10 mouse cellular contexts compared by ENCODE assay signal in the genomic region with DNA sequence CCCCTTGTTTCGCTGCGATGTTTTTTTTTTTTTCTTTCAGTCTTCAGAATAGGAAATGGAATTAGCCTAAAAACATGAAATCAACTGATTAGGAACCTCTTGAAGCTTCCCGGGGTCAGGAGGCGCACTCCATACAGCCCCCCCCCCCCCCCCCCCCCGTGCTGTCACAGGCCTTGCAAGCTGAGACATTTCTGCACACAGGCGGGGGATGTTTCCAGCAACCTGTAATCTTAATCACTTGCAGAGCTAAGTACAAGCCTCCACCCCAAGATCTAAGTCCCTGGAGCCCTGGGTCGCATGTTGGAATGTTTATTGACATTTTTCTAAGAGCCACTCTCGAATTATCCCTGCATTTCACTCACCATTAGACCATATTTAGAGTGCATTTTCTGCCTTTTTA.
DNase-seq lines count a peak whose midpoint lies in the region; ATAC-seq and TF ChIP-seq lines count a peak whose summit lies in the region.
"Had no signal": no experiment of that assay in that cellular context is flagged by ENCODE, and none has a peak within 500 bp of the region (broad histone marks: within the 10 kb centered on the region; RNA-seq: fewer than 3 reads in every experiment).

No protein-coding gene starts in this region.

- no peak overlapping the region for H3K4me3 ChIP-seq in kidney, embryonic 16.5 days (ENCODE audit: low read length)
- H3K4me3 ChIP-seq in embryonic facial prominence, embryonic 11.5 days (ENCODE audit: low read depth, low read length) = no peak overlapping the region
- no peak overlapping the region for H3K4me3 ChIP-seq in hindbrain, embryonic 11.5 days (ENCODE audit: low read depth, low read length)
- H3K4me3 ChIP-seq in midbrain, embryonic 14.5 days (replicated peaks; ENCODE audit: low read depth, low read length) = peak overlapping the region; percentile 1; the same call in 1 of the 2 replicates
- H3K4me3 ChIP-seq in thymus, adult 2 months (ENCODE audit: control insufficient read depth, insufficient read depth, low read length) = no peak overlapping the region

- H3K4me2 ChIP-seq in kidney, embryonic 16.5 days (replicated peaks; ENCODE audit: low read depth, low read length) = peak overlapping the region; percentile 23; the same call in 1 of the 2 replicates
- no peak overlapping the region for H3K4me2 ChIP-seq in embryonic facial prominence, embryonic 11.5 days (ENCODE audit: low read depth, low read length)
- no peak overlapping the region for H3K4me2 ChIP-seq in hindbrain, embryonic 11.5 days (replicated peaks; ENCODE audit: low read depth, low read length)
- peak overlapping the region; percentile 46 for H3K4me2 ChIP-seq in midbrain, embryonic 14.5 days (ENCODE audit: low read length)

- H3K27ac ChIP-seq in kidney, embryonic 16.5 days (ENCODE audit: low read length) = no peak overlapping the region
- H3K27ac ChIP-seq in embryonic facial prominence, embryonic 11.5 days (replicated peaks; ENCODE audit: low read depth, low read length) = peak overlapping the region; percentile 68
- H3K27ac ChIP-seq in hindbrain, embryonic 11.5 days (ENCODE audit: low read depth, low read length) = no peak overlapping the region
- 0 out of 2 replicates have a peak overlapping the region, but pooled peaks have one; percentile 60 for H3K27ac ChIP-seq in midbrain, embryonic 14.5 days (replicated peaks; ENCODE audit: low read depth, low read length)
- H3K27ac ChIP-seq in thymus, adult 2 months (ENCODE audit: control insufficient read depth, insufficient read depth, low read length) = no peak overlapping the region

- no peaks in the 10 kb centered on the region for H3K9me3 ChIP-seq in kidney, embryonic 16.5 days (ENCODE audit: low read length)
- H3K9me3 ChIP-seq in embryonic facial prominence, embryonic 11.5 days (replicated peaks; ENCODE audit: control insufficient read depth, low read length) = no peaks in the 10 kb centered on the region
- no peaks in the 10 kb centered on the region for H3K9me3 ChIP-seq in hindbrain, embryonic 11.5 days (ENCODE audit: control insufficient read depth, low read length)
- H3K9me3 ChIP-seq in midbrain, embryonic 14.5 days (ENCODE audit: control insufficient read depth, low read length) = no peaks in the 10 kb centered on the region

- TF ChIP-seq POLR2A in thymus, adult 2 months (IDR thresholded peaks at IDR 0.05; ENCODE audit: control insufficient read depth, extremely low read depth, insufficient read depth, low read length, poor library complexity) = no peak

- no peak for DNase-seq in kidney, adult 18-20 months
- peak; percentile 86 for DNase-seq in embryonic facial prominence, embryonic 11.5 days (ENCODE audit: low spot score)
- peak; percentile 16 for DNase-seq in hindbrain, embryonic 11.5 days (ENCODE audit: low spot score)
- peak; percentile 50 for DNase-seq in midbrain, embryonic 14.5 days
- DNase-seq in frontal cortex, postnatal 14 days (ENCODE audit: low spot score in 2 of 2) = no peak
- DNase-seq in thymus, adult 2 months = no peak
- DNase-seq in adrenal gland, postnatal 36 days = no peak
- DNase-seq: right cerebral cortex, postnatal 14 days; thymus, postnatal 25 days had no signal

- no peaks in the 10 kb centered on the region for H3K27me3 ChIP-seq in kidney, embryonic 16.5 days (ENCODE audit: insufficient read depth, low read length)
- H3K27me3 ChIP-seq in embryonic facial prominence, embryonic 11.5 days (ENCODE audit: control insufficient read depth, insufficient read depth, low read length) = no peaks in the 10 kb centered on the region
- no peaks in the 10 kb centered on the region for H3K27me3 ChIP-seq in hindbrain, embryonic 11.5 days (ENCODE audit: control insufficient read depth, insufficient read depth, low read length)
- H3K27me3 ChIP-seq in midbrain, embryonic 14.5 days (ENCODE audit: control insufficient read depth, insufficient read depth, low read length) = no peaks in the 10 kb centered on the region
- no peaks in the 10 kb centered on the region for H3K27me3 ChIP-seq in thymus, adult 2 months (ENCODE audit: control insufficient read depth, insufficient read depth, low read length)

- no peak overlapping the region for H3K9ac ChIP-seq in kidney, embryonic 16.5 days (replicated peaks; ENCODE audit: low read length)
- no peak overlapping the region for H3K9ac ChIP-seq in embryonic facial prominence, embryonic 11.5 days (replicated peaks; ENCODE audit: low read length)
- no peak overlapping the region for H3K9ac ChIP-seq in hindbrain, embryonic 11.5 days (ENCODE audit: low read depth, low read length)
- no peak overlapping the region for H3K9ac ChIP-seq in midbrain, embryonic 14.5 days (replicated peaks; ENCODE audit: low read length)

- H3K36me3 ChIP-seq in kidney, embryonic 16.5 days (ENCODE audit: insufficient read depth, low read length) = no peaks in the 10 kb centered on the region
- H3K36me3 ChIP-seq in embryonic facial prominence, embryonic 11.5 days (replicated peaks; ENCODE audit: control insufficient read depth, insufficient read depth, low read depth, low read length) = no peaks in the 10 kb centered on the region
- no peaks in the 10 kb centered on the region for H3K36me3 ChIP-seq in hindbrain, embryonic 11.5 days (ENCODE audit: control insufficient read depth, insufficient read depth, low read length)
- no peaks in the 10 kb centered on the region for H3K36me3 ChIP-seq in midbrain, embryonic 14.5 days (ENCODE audit: control insufficient read depth, insufficient read depth, low read length)
- no peaks in the 10 kb centered on the region for H3K36me3 ChIP-seq in thymus, adult 2 months (ENCODE audit: control insufficient read depth, insufficient read depth, low read length)

- 24% methylated on average over 7 of the region's 8 CpGs for WGBS in kidney, embryonic 16.5 days
- WGBS in embryonic facial prominence, embryonic 11.5 days = 9% methylated on average over 7 of the region's 8 CpGs
- 42% methylated on average over 6 of the region's 8 CpGs for WGBS in hindbrain, embryonic 11.5 days
- 10% methylated on average over 8 of the region's 8 CpGs for WGBS in midbrain, embryonic 14.5 days
- 79% methylated on average over 8 of the region's 8 CpGs for WGBS in thymus, adult 2 months

- no peak for TF ChIP-seq CTCF in thymus, adult 2 months (IDR thresholded peaks at IDR 0.05; ENCODE audit: borderline replicate concordance, control insufficient read depth, extremely low read depth, insufficient read depth, low read length, poor library complexity)

- ATAC-seq in kidney, embryonic 16.5 days (ENCODE audit: low FRiP score, low TSS enrichment) = no peak
- peak; percentile 72 for ATAC-seq in embryonic facial prominence, embryonic 11.5 days (replicated peaks; ENCODE audit: insufficient number of reproducible peaks, low FRiP score, low TSS enrichment, low read depth)
- ATAC-seq in hindbrain, embryonic 11.5 days (ENCODE audit: low FRiP score) = no peak
- ATAC-seq in midbrain, embryonic 14.5 days (ENCODE audit: low FRiP score, low TSS enrichment) = no peak

- no peaks in the 10 kb centered on the region for H3K4me1 ChIP-seq in kidney, embryonic 16.5 days (ENCODE audit: insufficient read depth, low read length)
- no peaks in the 10 kb centered on the region for H3K4me1 ChIP-seq in embryonic facial prominence, embryonic 11.5 days (ENCODE audit: control insufficient read depth, insufficient read depth, low read length)
- no peaks in the 10 kb centered on the region for H3K4me1 ChIP-seq in hindbrain, embryonic 11.5 days (replicated peaks; ENCODE audit: control insufficient read depth, insufficient read depth, low read length)
- H3K4me1 ChIP-seq in midbrain, embryonic 14.5 days (ENCODE audit: control insufficient read depth, insufficient read depth, low read length) = peaks cover 14% of the 10 kb centered on the region; the same call in 1 of the 2 replicates
- H3K4me1 ChIP-seq in thymus, adult 2 months (replicated peaks; ENCODE audit: control insufficient read depth, insufficient read depth, low read length) = no peaks in the 10 kb centered on the region

Comparison
In these comparisons a context has a peak if more than half of its experiments do, and no peak if none do; other contexts are left out.
1. H3K27ac ChIP-seq: peak in embryonic facial prominence, embryonic 11.5 days (single experiment) and midbrain, embryonic 14.5 days (single experiment); none in kidney, embryonic 16.5 days (single experiment), hindbrain, embryonic 11.5 days (single experiment) and thymus, adult 2 months (single experiment).
2. H3K4me2 ChIP-seq: peak in kidney, embryonic 16.5 days (single experiment) and midbrain, embryonic 14.5 days (single experiment); none in embryonic facial prominence, embryonic 11.5 days (single experiment) and hindbrain, embryonic 11.5 days (single experiment).
3. DNase-seq: peak in embryonic facial prominence, embryonic 11.5 days (single experiment), hindbrain, embryonic 11.5 days (single experiment) and midbrain, embryonic 14.5 days (single experiment); none in kidney, adult 18-20 months (single experiment), frontal cortex, postnatal 14 days (0 of 2), thymus, adult 2 months (single experiment) and adrenal gland, postnatal 36 days (0 of 2).